8 mouse cellular contexts compared by ENCODE assay signal in genomic region chr16:4003489-4004398, GRCm38 (mm10). TPM values are rescaled to one million over a fixed set of nuclear protein-coding genes. Genes with fewer than 3 reads are reported as not detected.
DNase-seq lines count a peak whose midpoint lies in the region; ATAC-seq lines count a peak whose summit lies in the region.

TSS of gene Slx4 (minus strand) at chr16:4003770.

- H3K4me1 ChIP-seq in forebrain, embryonic 14.5 days (ENCODE audit: control insufficient read depth, insufficient read depth, low read length), result peaks cover 13% of the 10 kb centered on the region
- H3K4me1 ChIP-seq in neural tube, embryonic 15.5 days, result peaks cover 21% of the 10 kb centered on the region

- DNase-seq in ES-CJ7 (ENCODE audit: low read depth, low spot score), result peak; percentile 98
- peak; percentile 97 for DNase-seq in cerebellum, adult 11 months
- peak; percentile 99 for DNase-seq in forebrain, embryonic 14.5 days (ENCODE audit: low spot score)
- peak; percentile 95 for DNase-seq in heart, postnatal 14 days
- peak; percentile 96 for DNase-seq in layer of hippocampus, adult 11-12 months (ENCODE audit: low spot score)
- peak; percentile 95 to 96 for DNase-seq in lung, adult 18-20 months
- DNase-seq in testis, postnatal 14 days (ENCODE audit: low spot score), result peak; percentile 95

- H3K9me3 ChIP-seq in forebrain, embryonic 14.5 days (replicated peaks; ENCODE audit: control insufficient read depth, low read length), result no peaks in the 10 kb centered on the region
- H3K9me3 ChIP-seq in neural tube, embryonic 15.5 days (replicated peaks), result no peaks in the 10 kb centered on the region

- H3K4me2 ChIP-seq in forebrain, embryonic 14.5 days (ENCODE audit: low read length), result peak within 1 kb of the TSS; percentile 75
- peak within 1 kb of the TSS; percentile 80 for H3K4me2 ChIP-seq in neural tube, embryonic 15.5 days

- intact Hi-C loops in heart, postnatal 14 days (cut with DNase I), result loop anchor here (2.0 kb wide), 1 partner anchor 165 kb away; no protein-coding TSS in a partner anchor

- H3K9ac ChIP-seq in forebrain, embryonic 14.5 days (ENCODE audit: low read length), result peak within 1 kb of the TSS; percentile 76
- H3K9ac ChIP-seq in neural tube, embryonic 15.5 days (replicated peaks), result peak within 1 kb of the TSS; percentile 91

- ATAC-seq in forebrain, embryonic 14.5 days, result peak; percentile 98
- peak; percentile 97 for ATAC-seq in neural tube, embryonic 15.5 days (ENCODE audit: low FRiP score)

- WGBS in forebrain, embryonic 14.5 days, result under 1% methylated on average over 58 of the region's 58 CpGs
- 1% methylated on average over 58 of the region's 58 CpGs for WGBS in neural tube, embryonic 15.5 days

- H3K27me3 ChIP-seq in forebrain, embryonic 14.5 days (replicated peaks; ENCODE audit: control insufficient read depth, insufficient read depth, low read length), result no peaks in the 10 kb centered on the region
- H3K27me3 ChIP-seq in neural tube, embryonic 15.5 days (replicated peaks), result no peaks in the 10 kb centered on the region

- peaks cover 30% of the 10 kb centered on the region for H3K36me3 ChIP-seq in forebrain, embryonic 14.5 days (ENCODE audit: control insufficient read depth, insufficient read depth, low read length)
- peaks cover 25% of the 10 kb centered on the region for H3K36me3 ChIP-seq in neural tube, embryonic 15.5 days

- peak within 1 kb of the TSS; percentile 86 for H3K27ac ChIP-seq in forebrain, embryonic 14.5 days (ENCODE audit: low read depth, low read length)
- H3K27ac ChIP-seq in neural tube, embryonic 15.5 days (replicated peaks), result peak within 1 kb of the TSS; percentile 89

- peak within 1 kb of the TSS; percentile 79 for H3K4me3 ChIP-seq in forebrain, embryonic 14.5 days (ENCODE audit: low read depth, low read length)
- peak within 1 kb of the TSS; percentile 82 for H3K4me3 ChIP-seq in neural tube, embryonic 15.5 days (replicated peaks)

RNA-seq across cellular contexts. Expression of gene Slx4, which starts in this region (rescaled TPM):
- 19.9 and 35.2 TPM in 2 replicates for polyA plus RNA-seq in forebrain, embryonic 14.5 days (2014; fragmentation: Nextera tagmentation; extraction: Ambion mirVana)
- total RNA-seq in heart, postnatal 14 days (2021), result 10 to 100 TPM; 10.8 to 14.6 TPM
- 21.6 TPM in 2 replicates for polyA plus RNA-seq in neural tube, embryonic 15.5 days (2015; fragmentation: Nextera tagmentation; extraction: Ambion mirVana)

Comparison
In these comparisons a context has a peak if more than half of its experiments do, and no peak if none do; other contexts are left out.
1. Peak in every context shown above with its lines: DNase-seq, ATAC-seq, H3K4me3 ChIP-seq and H3K27ac ChIP-seq.